Mouse (Mus musculus) kidney, postnatal 0 days (tissue): Measurements from ENCODE around the gene Atp2b1. TPM values are rescaled to one million over a fixed set of nuclear protein-coding genes. Genes with fewer than 3 reads are reported as not detected.
A peak's percentile ranks its signal among the peaks of the same experiment; 100 is the strongest.

ENCODE experiments used
- ATAC-seq: fragments of 200-750 bp; cut with Nextera tagmentation; replicated peaks from 2 replicates; pipeline ENCODE4 v1.8.0; 2017; ENCODE audit warnings: low read depth, moderate number of reproducible peaks, moderate TSS enrichment, moderate library complexity; ENCODE audit not compliant: low FRiP score
- DNase-seq: peaks from one replicate; pipeline ENCODE4 v3.0.0-alpha.2; 2016; ENCODE audit warnings: low spot score
- H3K27ac ChIP-seq: fragments of 300-500 bp; sonication (generic); 2 replicates; pipeline ENCODE4 v1.5.1; 2014; ENCODE audit warnings: mild to moderate bottlenecking
- H3K27me3 ChIP-seq: fragments of 300-500 bp; sonication (generic); 2 replicates; pipeline ENCODE4 v1.6.1; 2014; ENCODE audit warnings: low read length, mixed read lengths; ENCODE audit not compliant: insufficient read depth
- H3K36me3 ChIP-seq: fragments of 300-500 bp; sonication (generic); 2 replicates; pipeline ENCODE4 v1.6.1; 2014; ENCODE audit warnings: low read length, mixed read lengths; ENCODE audit not compliant: insufficient read depth
- H3K4me1 ChIP-seq: fragments of 300-500 bp; sonication (generic); replicated peaks from 2 replicates; pipeline ENCODE4 v1.6.1; 2014; ENCODE audit warnings: antibody characterized with exemption, low read length, mixed read lengths; ENCODE audit not compliant: insufficient read depth
- H3K4me2 ChIP-seq: fragments of 300-500 bp; sonication (generic); 2 replicates; pipeline ENCODE4 v1.6.1; 2014; ENCODE audit warnings: mild to moderate bottlenecking, low read length, moderate library complexity, mixed read lengths
- H3K4me3 ChIP-seq: fragments of 300-500 bp; sonication (generic); replicated peaks from 2 replicates; pipeline ENCODE4 v1.5.1; 2014; ENCODE audit warnings: low read depth, low read length
- H3K9ac ChIP-seq: fragments of 300-500 bp; sonication (generic); 2 replicates; pipeline ENCODE4 v1.6.1; 2014; ENCODE audit warnings: low read depth, low read length
- H3K9me3 ChIP-seq: fragments of 300-500 bp; sonication (generic); replicated peaks from 2 replicates; pipeline ENCODE4 v1.6.1; 2016; ENCODE audit warnings: low read length, inconsistent platforms, mixed read lengths
- CTCF ChIP-seq: IDR thresholded peaks from 2 replicates; pipeline ENCODE4 v1.5.1; 2016; ENCODE audit warnings: antibody characterized with exemption, low read depth, mild to moderate bottlenecking, moderate library complexity
- WGBS: fragments of 180-500 bp; shearing (Covaris S2); extraction: QIAGEN DNeasy Blood & Tissue Kit; methylation state at CpG from one replicate; pipeline ENCODE4 v1.1.7; 2014; 5-methylcytosine and 5-hydroxymethylcytosine counted together
- polyA plus RNA-seq: library from polyadenylated mRNA; unstranded; fragments of >200 nt; fragmentation: Nextera tagmentation; extraction: Ambion mirVana; gene quantifications from 2 replicates; pipeline ENCODE4 v1.2.1, GENCODE M21; 2015

Atp2b1 gene
- polyA plus RNA-seq, 1 experiment from 2014 or later: 167 TPM

GRCm38 (mm10) chr10:98897507-98897906 lies 16.7 kb upstream of the Atp2b1 start:
- H3K9ac ChIP-seq: no peak overlapping the region
- no peak overlapping the region for H3K4me3 ChIP-seq
- no peak for TF ChIP-seq CTCF
- no peaks in the 10 kb centered on the region for H3K9me3 ChIP-seq
- H3K4me2 ChIP-seq: no peak overlapping the region
- H3K27ac ChIP-seq: no peak overlapping the region
- no peak for DNase-seq
- H3K4me1 ChIP-seq: no peaks in the 10 kb centered on the region
- no peaks in the 10 kb centered on the region for H3K27me3 ChIP-seq
- no peaks in the 10 kb centered on the region for H3K36me3 ChIP-seq
- ATAC-seq: no peak
- 92% methylated on average over 8 of the region's 8 CpGs for WGBS

- Histone ChIP-seq H3K4me1 (no peaks in the 10 kb centered on the region), H3K9me3 (no peaks in the 10 kb centered on the region), H3K27me3 (no peaks in the 10 kb centered on the region), H3K9ac (no peak overlapping the region), H3K27ac (no peak overlapping the region), H3K4me3 (no peak overlapping the region), H3K4me2 (no peak overlapping the region), H3K36me3 (no peaks in the 10 kb centered on the region)
- ATAC-seq (no peak), DNase-seq (no peak)
- no peak for TF ChIP-seq CTCF
- 91% methylated on average over 4 of the region's 4 CpGs for WGBS
These were observed 16.1 kb upstream of the Atp2b1 start for GRCm38 (mm10) chr10:98897913-98898748.

- Histone ChIP-seq H3K9me3 (no peaks in the 10 kb centered on the region), H3K27me3 (no peaks in the 10 kb centered on the region), H3K36me3 (no peaks in the 10 kb centered on the region), H3K27ac (no peak overlapping the region), H3K4me1 (no peaks in the 10 kb centered on the region), H3K9ac (no peak overlapping the region), H3K4me3 (no peak overlapping the region), H3K4me2 (no peak overlapping the region)
- DNase-seq (no peak), ATAC-seq (no peak)
- no peak for TF ChIP-seq CTCF
- 80% methylated on average over 5 of the region's 5 CpGs for WGBS
These were observed 12.7 kb upstream of the Atp2b1 start for GRCm38 (mm10) chr10:98901533-98901932.

- ATAC-seq: no peak
- H3K4me3 ChIP-seq: no peak overlapping the region
- no peaks in the 10 kb centered on the region for H3K36me3 ChIP-seq
- H3K4me1 ChIP-seq: no peaks in the 10 kb centered on the region
- no peak for DNase-seq
- TF ChIP-seq CTCF: no peak
- H3K27me3 ChIP-seq: no peaks in the 10 kb centered on the region
- no peak overlapping the region for H3K27ac ChIP-seq
- no peak overlapping the region for H3K9ac ChIP-seq
- H3K9me3 ChIP-seq: no peaks in the 10 kb centered on the region
- WGBS: 83% methylated on average over 4 of the region's 4 CpGs
- no peak overlapping the region for H3K4me2 ChIP-seq
These were observed 8.2 kb upstream of the Atp2b1 start for GRCm38 (mm10) chr10:98905987-98906386.

- Histone ChIP-seq H3K27ac (no peak overlapping the region), H3K4me2 (no peak overlapping the region), H3K9me3 (no peaks in the 10 kb centered on the region), H3K4me3 (no peak overlapping the region), H3K4me1 (no peaks in the 10 kb centered on the region), H3K36me3 (no peaks in the 10 kb centered on the region), H3K9ac (no peak overlapping the region), H3K27me3 (no peaks in the 10 kb centered on the region)
- WGBS: 71% methylated on average over 5 of the region's 5 CpGs
- no peak for ATAC-seq
- DNase-seq: no peak
- no peak for TF ChIP-seq CTCF
These were observed 7.2 kb upstream of the Atp2b1 start for GRCm38 (mm10) chr10:98906941-98907549.

GRCm38 (mm10) chr10:98913610-98913960 lies 621 bp upstream of the Atp2b1 start:
- no peak for DNase-seq
- H3K4me3 ChIP-seq: peak overlapping the region; percentile 96
- H3K4me2 ChIP-seq: peak overlapping the region; percentile 59
- no peaks in the 10 kb centered on the region for H3K9me3 ChIP-seq
- no peak for TF ChIP-seq CTCF
- under 1% methylated on average over 19 of the region's 19 CpGs for WGBS
- peak overlapping the region; percentile 96 for H3K9ac ChIP-seq
- peaks cover 4% of the 10 kb centered on the region; the same call in 1 of the 2 replicates for H3K4me1 ChIP-seq
- H3K27me3 ChIP-seq: no peaks in the 10 kb centered on the region
- no peaks in the 10 kb centered on the region for H3K36me3 ChIP-seq
- no peak for ATAC-seq
- H3K27ac ChIP-seq: peak overlapping the region; percentile 99
